Mouse (Mus musculus): ENCODE results near the gene Stk32c.
A peak's percentile ranks its signal among the peaks of the same experiment; 100 is the strongest.

Gene Stk32c

GRCm38 (mm10) chr7:139094761-139095160 is 118.3 kb downstream of the Stk32c start:
- DNase-seq (ENCODE audit: low read depth, low spot score) = no peak

GRCm38 (mm10) chr7:139093781-139094180 is 119.3 kb downstream of the Stk32c start:
- no peak for DNase-seq (ENCODE audit: low read depth, low spot score)

- no peak for DNase-seq (ENCODE audit: low read depth, low spot score)
These were observed 120.0 kb downstream of the Stk32c start for GRCm38 (mm10) chr7:139093124-139093523.

- no peak for DNase-seq (ENCODE audit: low read depth, low spot score)
These were observed 120.4 kb downstream of the Stk32c start for GRCm38 (mm10) chr7:139092676-139093075.

GRCm38 (mm10) chr7:139091681-139092080 is 121.4 kb downstream of the Stk32c start:
- no peak for DNase-seq (ENCODE audit: low read depth, low spot score)

GRCm38 (mm10) chr7:139089892-139090874 is 122.9 kb downstream of the Stk32c start:
- DNase-seq (ENCODE audit: low read depth, low spot score) = no peak

GRCm38 (mm10) chr7:139087801-139088200 is 125.3 kb downstream of the Stk32c start:
- peak; percentile 70 for DNase-seq (ENCODE audit: low read depth, low spot score)

- no peak for DNase-seq (ENCODE audit: low read depth, low spot score)
These were observed 126.6 kb downstream of the Stk32c start for GRCm38 (mm10) chr7:139086195-139087158.

GRCm38 (mm10) chr7:139085629-139086194 is 127.4 kb downstream of the Stk32c start, which contains the start of gene Dpysl4:
Dpysl4 (plus strand) TSS chr7:139086001.
- DNase-seq (ENCODE audit: low read depth, low spot score) = no peak

- no peak for DNase-seq (ENCODE audit: low read depth, low spot score)
These were observed 128.8 kb downstream of the Stk32c start for GRCm38 (mm10) chr7:139084316-139084715.

- DNase-seq (ENCODE audit: low read depth, low spot score) = no peak
These were observed 130.8 kb downstream of the Stk32c start for GRCm38 (mm10) chr7:139082281-139082680.

- no peak for DNase-seq (ENCODE audit: low read depth, low spot score)
These were observed 131.9 kb downstream of the Stk32c start for GRCm38 (mm10) chr7:139081158-139081557.

GRCm38 (mm10) chr7:139080714-139081113 is 132.4 kb downstream of the Stk32c start:
- DNase-seq (ENCODE audit: low read depth, low spot score) = no peak

- DNase-seq (ENCODE audit: low read depth, low spot score) = no peak
These were observed 134.0 kb downstream of the Stk32c start for GRCm38 (mm10) chr7:139079141-139079540.

- no peak for DNase-seq (ENCODE audit: low read depth, low spot score)
These were observed 134.9 kb downstream of the Stk32c start for GRCm38 (mm10) chr7:139078181-139078580.

GRCm38 (mm10) chr7:139077283-139077682 is 135.8 kb downstream of the Stk32c start:
- DNase-seq (ENCODE audit: low read depth, low spot score) = no peak

GRCm38 (mm10) chr7:139075054-139075794 is 137.9 kb downstream of the Stk32c start:
- no peak for DNase-seq (ENCODE audit: low read depth, low spot score)

- no peak for DNase-seq (ENCODE audit: low read depth, low spot score)
These were observed 138.9 kb downstream of the Stk32c start for GRCm38 (mm10) chr7:139074189-139074588.

GRCm38 (mm10) chr7:139068182-139068623 is 144.9 kb downstream of the Stk32c start:
- peak; percentile 81 for DNase-seq (ENCODE audit: low read depth, low spot score)

- no peak for DNase-seq (ENCODE audit: low read depth, low spot score)
These were observed 149.7 kb downstream of the Stk32c start for GRCm38 (mm10) chr7:139063406-139063805.

Measured in 3T3-L1 (cell line).